ENCODE assay signal across 8 mouse cellular contexts in genomic region chr9:22708970-22709726, GRCm38 (mm10).
DNase-seq lines count a peak whose midpoint lies in the region; ATAC-seq and TF ChIP-seq lines count a peak whose summit lies in the region.

No protein-coding gene starts in this region.

- TF ChIP-seq POLR2A in olfactory bulb, adult 2 months (IDR thresholded peaks at IDR 0.05; ENCODE audit: insufficient read depth, low read depth, low read length): no peak

- H3K27me3 ChIP-seq in forebrain, embryonic 13.5 days: no peaks in the 10 kb centered on the region

- H3K27ac ChIP-seq in forebrain, embryonic 13.5 days: no peak overlapping the region
- H3K27ac ChIP-seq in olfactory bulb, adult 2 months (ENCODE audit: insufficient read depth, low read depth, low read length): no peak overlapping the region

- intact Hi-C loops in heart, postnatal 25 days (cut with DNase I): loop anchor here (10.0 kb wide), 3 partner anchors 154 to 536 kb away; no protein-coding TSS in a partner anchor

- H3K4me3 ChIP-seq in forebrain, embryonic 13.5 days: no peak overlapping the region
- H3K4me3 ChIP-seq in olfactory bulb, adult 2 months (ENCODE audit: insufficient read depth, low read depth, low read length): no peak overlapping the region

- no peaks in the 10 kb centered on the region for H3K36me3 ChIP-seq in forebrain, embryonic 13.5 days (ENCODE audit: poor library complexity, severe bottlenecking)

- H3K4me2 ChIP-seq in forebrain, embryonic 13.5 days: no peak overlapping the region

- peak; percentile 70 for ATAC-seq in cerebellum, adult (ENCODE audit: insufficient number of reproducible peaks, low FRiP score, low TSS enrichment)
- ATAC-seq in forebrain, embryonic 13.5 days: peak; percentile 81

- H3K9me3 ChIP-seq in forebrain, embryonic 13.5 days (replicated peaks): no peaks in the 10 kb centered on the region

- 0 out of 2 replicates have a peak, but pooled peaks have one; percentile 39 for TF ChIP-seq CTCF in olfactory bulb, adult 2 months (IDR thresholded peaks at IDR 0.05; ENCODE audit: insufficient read depth, low read depth, low read length)

- peak; percentile 66 for DNase-seq in MN1 (ENCODE audit: low spot score)
- peak; percentile 26 for DNase-seq in heart, postnatal 25 days (ENCODE audit: low spot score)
- DNase-seq in kidney, postnatal 4 days: peak; percentile 82 to 85
- DNase-seq in lung, adult 18-20 months: peak; percentile 61 to 63
- DNase-seq in urinary bladder, adult 2 months (ENCODE audit: low spot score): peak; percentile 38

- no peak overlapping the region for H3K9ac ChIP-seq in forebrain, embryonic 13.5 days

- 41% methylated on average over 19 of the region's 19 CpGs for WGBS in forebrain, embryonic 13.5 days
- 58% methylated on average over 19 of the region's 19 CpGs for WGBS in olfactory bulb, adult 2 months

- peaks cover 36% of the 10 kb centered on the region for H3K4me1 ChIP-seq in forebrain, embryonic 13.5 days
- no peaks in the 10 kb centered on the region for H3K4me1 ChIP-seq in olfactory bulb, adult 2 months (ENCODE audit: control insufficient read depth, insufficient read depth, low read length)

Comparison
In these comparisons a context has a peak if more than half of its experiments do, and no peak if none do; other contexts are left out.
1. DNase-seq: peak in every context shown above with its lines; median percentile 84 in kidney, postnatal 4 days; 66 in MN1; 62 in lung, adult 18-20 months; 38 in urinary bladder, adult 2 months; 26 in heart, postnatal 25 days.